Mouse (Mus musculus): ENCODE results near the gene Megf11.

Megf11 gene

DNA sequence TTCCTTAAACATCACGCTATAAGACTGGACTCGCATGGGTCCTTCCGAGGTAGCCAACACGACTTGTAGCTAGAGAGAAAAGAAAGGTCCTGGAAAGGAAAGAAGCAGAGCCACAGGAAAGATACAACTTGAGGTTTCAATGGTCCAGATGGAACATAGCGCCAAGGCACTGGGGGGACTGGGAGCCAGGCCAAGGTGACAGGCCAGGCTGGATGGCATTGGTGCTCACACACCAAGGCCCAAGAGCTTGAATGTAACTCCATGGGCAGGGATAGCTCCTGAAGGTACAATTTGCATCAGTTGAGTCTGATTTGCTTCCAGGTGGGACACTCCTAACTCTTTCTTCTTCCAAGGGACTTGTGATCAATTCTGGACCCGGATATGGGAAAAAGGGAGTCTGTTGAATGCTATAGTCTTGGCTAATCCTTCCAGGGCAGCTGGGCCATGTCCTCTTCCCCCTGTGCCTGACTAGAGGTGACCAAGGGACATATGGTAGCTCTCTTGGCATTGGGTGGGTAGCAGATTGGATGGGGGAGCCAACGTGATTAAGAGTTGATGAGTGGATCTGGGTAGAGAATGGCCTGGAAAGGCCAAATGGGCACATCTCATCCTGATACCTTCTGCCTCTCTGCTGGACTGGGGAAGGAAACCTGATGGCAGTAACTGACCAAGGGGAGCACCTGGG lies 172.6 kb downstream of the Megf11 start:
- no peak for DNase-seq (ENCODE audit: low read depth, low spot score)

DNA sequence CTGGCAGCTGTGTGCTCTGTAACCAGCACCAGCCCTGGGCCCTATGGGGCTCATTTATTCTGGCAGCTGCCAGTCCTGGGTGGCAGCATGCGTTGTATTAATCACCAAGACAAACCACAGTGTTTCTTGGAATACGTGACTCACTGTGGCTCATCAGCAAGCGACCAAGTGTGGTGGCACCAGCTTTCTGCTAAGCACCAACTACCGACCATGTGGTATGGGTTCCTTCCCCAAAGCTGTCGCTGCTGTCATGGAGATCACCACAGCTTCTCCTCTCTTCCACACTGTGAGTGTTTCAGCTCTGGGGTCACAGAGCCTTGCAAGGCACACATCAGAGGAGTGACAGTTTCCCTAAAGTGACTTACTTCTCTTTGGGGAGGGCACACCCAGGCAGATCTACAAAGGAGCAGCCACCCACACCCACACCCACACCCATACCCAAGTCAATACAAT lies 178.9 kb downstream of the Megf11 start:
- DNase-seq (ENCODE audit: low read depth, low spot score) = no peak

GRCm38 (mm10) chr9:64565915-64566314 lies 180.5 kb downstream of the Megf11 start:
- no peak for DNase-seq (ENCODE audit: low read depth, low spot score)

DNA sequence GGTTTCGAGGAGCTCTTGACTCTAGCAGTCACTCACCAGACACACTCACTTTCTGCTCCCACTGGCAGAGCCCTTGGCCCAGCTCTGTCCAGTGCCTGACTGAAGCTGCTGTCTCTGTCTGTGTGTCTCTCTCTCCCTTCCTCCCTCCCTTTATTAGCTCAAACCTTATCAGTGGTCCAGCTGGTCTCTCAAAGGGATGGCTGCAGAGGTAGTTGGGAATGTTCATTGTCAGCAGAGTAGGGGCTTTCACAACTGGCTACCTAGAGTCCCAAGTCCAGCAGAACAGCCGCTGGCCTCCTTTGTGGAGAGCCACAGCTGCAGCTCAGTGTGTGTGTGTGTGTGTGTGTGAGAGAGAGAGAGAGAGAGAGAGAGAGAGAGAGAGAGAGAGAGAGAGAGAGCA lies 180.9 kb downstream of the Megf11 start:
- no peak for DNase-seq (ENCODE audit: low read depth, low spot score)

DNA sequence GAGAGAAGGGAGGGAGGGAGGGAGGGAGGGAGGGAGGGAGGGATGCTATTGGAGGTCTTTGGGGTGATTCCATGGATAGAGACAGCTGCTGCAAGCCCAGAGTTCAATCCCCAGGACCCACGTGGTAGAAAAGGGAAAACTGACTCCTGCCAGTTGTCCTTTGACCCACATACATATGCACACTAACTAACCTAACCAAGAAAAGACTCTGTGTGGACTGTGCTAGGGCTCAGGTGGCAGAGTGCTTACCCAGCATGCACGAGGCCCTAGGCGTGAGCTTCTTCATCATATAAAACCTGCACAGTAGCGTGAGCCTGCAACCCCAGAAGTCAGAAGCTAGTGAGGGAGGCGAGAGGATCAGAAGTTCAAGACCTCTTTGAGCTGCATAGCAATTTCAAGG lies 182.1 kb downstream of the Megf11 start:
- no peak for DNase-seq (ENCODE audit: low read depth, low spot score)

GRCm38 (mm10) chr9:64568467-64569260 lies 183.2 kb downstream of the Megf11 start:
- no peak for DNase-seq (ENCODE audit: low read depth, low spot score)

GRCm38 (mm10) chr9:64570448-64570847 lies 185.0 kb downstream of the Megf11 start:
- no peak for DNase-seq (ENCODE audit: low read depth, low spot score)

DNA sequence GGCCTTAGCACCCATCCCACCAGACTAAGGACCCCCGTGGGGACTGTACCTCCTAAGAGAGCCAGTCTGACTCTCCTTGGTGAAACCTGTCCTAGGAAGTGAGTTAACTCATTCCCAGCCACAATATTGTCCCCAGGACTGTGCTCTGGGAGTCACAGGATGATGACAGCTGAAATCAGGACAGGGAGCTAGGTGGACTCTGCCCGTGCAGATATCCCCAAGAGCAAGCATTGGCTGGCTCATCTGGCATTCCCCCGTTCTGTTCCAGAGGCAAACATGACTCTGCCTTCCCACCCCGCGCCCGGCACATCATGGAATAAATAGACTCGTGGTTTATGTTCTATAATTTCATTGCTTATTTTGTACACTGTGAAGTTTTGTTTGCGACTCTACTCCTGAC lies 185.7 kb downstream of the Megf11 start:
- no peak for DNase-seq (ENCODE audit: low read depth, low spot score)

DNA sequence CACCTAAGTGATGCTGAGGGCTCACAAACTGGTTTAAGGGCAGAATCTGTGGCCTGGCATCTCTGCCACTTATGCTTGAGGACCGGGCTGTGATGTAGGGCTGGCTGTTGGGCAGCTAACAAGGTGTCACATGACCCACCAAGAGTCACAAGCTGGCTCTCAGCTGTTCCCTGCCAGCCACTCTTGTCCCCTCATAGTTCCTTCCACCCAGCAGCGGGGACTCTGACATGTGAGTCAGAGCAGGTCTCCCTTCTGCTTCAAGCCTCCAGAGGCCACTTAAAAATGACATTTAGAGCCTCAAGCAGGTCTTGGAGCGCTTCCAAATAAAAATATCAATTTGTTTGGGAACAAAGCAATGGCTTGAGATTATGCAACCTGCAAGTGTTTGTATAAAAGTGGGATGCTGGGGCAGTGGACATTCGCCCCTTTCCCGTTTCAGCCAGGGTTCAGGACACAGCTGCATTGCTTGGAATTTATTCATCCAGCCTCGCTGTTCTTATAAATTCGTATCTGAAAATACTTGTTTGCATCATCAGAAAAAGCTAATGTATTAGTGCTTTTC lies 187.3 kb downstream of the Megf11 start:
- DNase-seq (ENCODE audit: low read depth, low spot score) = no peak

DNA sequence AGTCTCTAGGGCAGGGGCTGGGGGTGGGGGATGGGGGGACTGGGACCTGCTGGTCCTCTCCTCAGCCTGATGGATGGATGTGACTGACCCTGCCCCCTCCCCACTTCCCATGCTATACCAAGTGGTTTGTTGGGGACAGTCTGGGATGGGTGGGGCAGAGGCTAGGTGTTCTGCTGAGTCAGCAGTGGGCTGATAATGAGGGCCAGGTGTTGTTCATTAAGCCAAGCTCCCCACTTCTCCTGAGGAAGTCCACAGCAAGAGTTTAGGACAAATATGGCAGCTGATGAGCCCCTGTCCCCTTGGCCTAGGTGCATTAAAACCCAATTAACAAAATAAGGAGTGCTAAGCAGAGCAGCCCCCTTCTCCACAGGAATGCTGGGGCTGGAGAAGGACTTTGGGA lies 190.2 kb downstream of the Megf11 start:
- no peak for DNase-seq (ENCODE audit: low read depth, low spot score)

- DNase-seq (ENCODE audit: low read depth, low spot score) = no peak
These were observed 190.9 kb downstream of the Megf11 start for GRCm38 (mm10) chr9:64576143-64576878.

DNA sequence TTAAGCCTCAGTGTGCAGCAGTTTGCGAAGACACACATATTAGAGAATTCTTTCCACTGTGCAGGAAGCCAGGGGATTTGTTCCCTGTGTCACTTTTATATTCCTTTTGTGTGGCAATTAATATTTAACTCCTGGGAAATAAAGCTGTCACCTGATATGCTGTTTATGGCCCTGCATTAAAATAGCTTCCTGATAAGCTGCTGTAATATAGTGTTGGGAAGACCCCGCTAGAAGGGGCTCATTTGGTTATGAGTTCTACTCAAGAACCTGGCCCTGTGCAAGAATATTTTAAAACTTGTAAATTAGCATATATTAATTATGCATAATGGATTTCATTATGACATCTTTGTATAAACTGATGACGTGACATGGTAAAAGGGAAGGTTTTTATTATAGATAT lies 191.7 kb downstream of the Megf11 start:
- DNase-seq (ENCODE audit: low read depth, low spot score) = no peak

GRCm38 (mm10) chr9:64578014-64578413 lies 192.6 kb downstream of the Megf11 start:
- no peak for DNase-seq (ENCODE audit: low read depth, low spot score)

DNA sequence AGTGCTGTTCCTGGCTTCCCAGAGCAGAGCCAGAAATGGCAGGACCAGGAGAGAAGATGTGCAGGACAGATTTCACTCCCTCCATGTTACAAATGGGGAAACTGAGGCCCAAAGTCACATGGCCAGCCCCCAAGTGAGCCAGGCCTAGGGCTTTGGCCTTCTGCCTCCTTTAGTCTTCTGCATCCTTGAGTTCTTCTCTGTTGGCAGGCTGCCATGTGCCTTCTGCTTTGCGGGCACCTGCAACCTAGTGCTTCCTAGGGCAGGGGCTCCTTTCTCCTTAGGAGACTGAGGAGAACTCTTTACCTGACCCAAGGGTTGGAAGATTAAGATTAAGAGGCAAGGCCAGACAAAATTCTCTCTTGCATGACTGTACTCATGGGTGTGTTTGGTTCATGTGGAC lies 193.9 kb downstream of the Megf11 start:
- DNase-seq (ENCODE audit: low read depth, low spot score) = no peak

DNA sequence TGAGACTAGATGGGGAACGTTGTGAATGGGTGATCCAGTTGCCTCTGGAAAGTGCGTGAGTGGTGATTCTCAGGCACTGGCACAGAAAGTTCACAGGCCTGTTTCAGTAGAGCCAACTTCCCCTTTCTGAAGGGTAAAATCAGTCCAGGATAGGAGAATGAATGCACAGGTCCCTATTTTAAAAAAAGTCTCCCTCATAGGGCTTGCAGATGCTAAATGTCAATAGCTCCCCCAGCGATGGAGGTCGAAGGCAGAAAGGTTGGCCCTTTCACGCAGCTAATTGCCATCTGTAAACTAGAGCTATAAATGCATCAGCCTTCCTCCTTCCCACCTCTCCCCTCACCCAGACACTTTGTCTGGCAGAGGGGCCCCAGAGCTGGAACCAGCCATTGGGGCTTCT lies 200.9 kb downstream of the Megf11 start:
- DNase-seq (ENCODE audit: low read depth, low spot score) = peak; percentile 33

GRCm38 (mm10) chr9:64587991-64588390 lies 202.6 kb downstream of the Megf11 start:
- no peak for DNase-seq (ENCODE audit: low read depth, low spot score)

GRCm38 (mm10) chr9:64590634-64591041 lies 205.2 kb downstream of the Megf11 start:
- DNase-seq (ENCODE audit: low read depth, low spot score) = no peak

DNA sequence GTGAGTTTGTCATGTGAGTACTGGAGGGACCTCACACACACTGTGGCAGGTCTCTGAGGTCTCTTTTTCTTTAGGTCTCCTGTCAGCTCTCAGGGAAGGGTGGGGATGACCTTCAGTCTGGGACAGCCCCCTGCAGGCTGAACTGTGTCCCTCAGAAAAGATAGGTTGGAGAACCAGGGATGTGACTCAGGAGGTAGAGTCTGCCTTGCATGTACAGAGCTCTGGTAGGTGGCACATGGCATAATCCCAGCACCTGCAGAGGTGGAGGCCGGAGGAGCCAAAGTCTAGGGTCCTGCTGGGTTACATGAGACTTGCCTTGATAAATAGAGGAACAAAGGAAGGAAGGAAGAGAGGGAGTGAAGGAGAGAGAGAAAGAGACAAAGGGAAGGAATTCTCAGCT lies 206.0 kb downstream of the Megf11 start:
- no peak for DNase-seq (ENCODE audit: low read depth, low spot score)

GRCm38 (mm10) chr9:64594442-64594841 lies 209.0 kb downstream of the Megf11 start:
- DNase-seq (ENCODE audit: low read depth, low spot score) = no peak

GRCm38 (mm10) chr9:64598427-64598826 lies 213.0 kb downstream of the Megf11 start:
- DNase-seq (ENCODE audit: low read depth, low spot score) = peak; percentile 27

GRCm38 (mm10) chr9:64600731-64601130 lies 215.3 kb downstream of the Megf11 start:
- no peak for DNase-seq (ENCODE audit: low read depth, low spot score)

DNA sequence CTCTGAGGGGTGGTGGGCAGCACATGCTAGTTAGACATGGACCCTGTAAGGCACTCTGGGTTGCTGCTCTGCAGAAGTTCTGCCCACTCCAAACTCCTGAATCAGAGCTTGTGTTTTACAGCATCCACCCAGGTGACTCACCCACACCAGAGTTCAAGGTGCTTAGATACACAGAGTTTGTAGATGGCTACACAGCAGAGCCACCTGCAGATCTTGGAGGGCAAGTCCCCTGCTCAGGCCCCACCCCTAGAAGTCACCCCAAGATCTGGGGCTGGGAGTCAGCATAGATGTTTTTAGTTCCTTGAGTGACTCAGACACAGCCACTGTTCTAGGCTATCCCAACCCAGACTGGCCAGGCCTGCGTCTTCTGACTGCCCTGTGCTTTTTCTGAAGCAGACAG lies 217.5 kb downstream of the Megf11 start:
- peak; percentile 12 for DNase-seq (ENCODE audit: low read depth, low spot score)

Data from A20 (cell line).